Mouse (Mus musculus) thymus, postnatal 4 days (tissue): ENCODE results near the gene Bcl2l1.

Experiments
- DNase-seq: peaks from one replicate; pipeline ENCODE4 v3.0.0; 2021

The Bcl2l1 gene

GRCm38 (mm10) chr2:152823770-152824169 lies 7.8 kb downstream of the Bcl2l1 start:
- DNase-seq: no peak

GRCm38 (mm10) chr2:152821566-152821965 lies 10.0 kb downstream of the Bcl2l1 start:
- no peak for DNase-seq

GRCm38 (mm10) chr2:152821023-152821422 lies 10.5 kb downstream of the Bcl2l1 start:
- peak; percentile 11 for DNase-seq

GRCm38 (mm10) chr2:152820369-152820768 lies 11.2 kb downstream of the Bcl2l1 start:
- DNase-seq: peak; percentile 12

GRCm38 (mm10) chr2:152819926-152820325 lies 11.6 kb downstream of the Bcl2l1 start:
- DNase-seq: peak; percentile 28

- DNase-seq: no peak
Measured at GRCm38 (mm10) chr2:152819097-152819624, 12.4 kb downstream of the Bcl2l1 start.

- DNase-seq: peak; percentile 13
Measured at GRCm38 (mm10) chr2:152818679-152819078, 12.8 kb downstream of the Bcl2l1 start.

GRCm38 (mm10) chr2:152817596-152818291 lies 13.8 kb downstream of the Bcl2l1 start:
- peak; percentile 42 for DNase-seq

- DNase-seq: no peak
Measured at GRCm38 (mm10) chr2:152816657-152817348, 14.7 kb downstream of the Bcl2l1 start.

GRCm38 (mm10) chr2:152815879-152816656 lies 15.5 kb downstream of the Bcl2l1 start:
- peak; percentile 83 for DNase-seq

- DNase-seq: peak; percentile 16
Measured at GRCm38 (mm10) chr2:152814213-152814874, 17.2 kb downstream of the Bcl2l1 start.

GRCm38 (mm10) chr2:152813232-152813631 lies 18.3 kb downstream of the Bcl2l1 start:
- DNase-seq: peak; percentile 25

- DNase-seq: no peak
Measured at GRCm38 (mm10) chr2:152811336-152812165, 20.0 kb downstream of the Bcl2l1 start.

GRCm38 (mm10) chr2:152810158-152810941 lies 21.2 kb downstream of the Bcl2l1 start:
- peak; percentile 24 for DNase-seq

- no peak for DNase-seq
Measured at GRCm38 (mm10) chr2:152808178-152808577, 23.4 kb downstream of the Bcl2l1 start.

GRCm38 (mm10) chr2:152806037-152806436 lies 25.5 kb downstream of the Bcl2l1 start:
- DNase-seq: no peak

GRCm38 (mm10) chr2:152805111-152805490 lies 26.4 kb downstream of the Bcl2l1 start:
- DNase-seq: no peak

- DNase-seq: peak; percentile 63
Measured at GRCm38 (mm10) chr2:152804408-152805110, 27.0 kb downstream of the Bcl2l1 start.

GRCm38 (mm10) chr2:152803081-152803480 lies 28.4 kb downstream of the Bcl2l1 start:
- no peak for DNase-seq

GRCm38 (mm10) chr2:152802303-152802702 lies 29.2 kb downstream of the Bcl2l1 start:
- DNase-seq: no peak
